Mouse (Mus musculus): Measurements from ENCODE around the gene Gria1. TPM values are rescaled to one million over a fixed set of nuclear protein-coding genes. Genes with fewer than 3 reads are reported as not detected.

Gene Gria1
- not detected for total RNA-seq (2023)

GRCm38 (mm10) chr11:57011024-57011690, at the start of gene Gria1:
Gria1 (plus strand) TSS chr11:57011387.

